Mouse (Mus musculus) retina, adult 2 months (tissue): Measurements from ENCODE around the gene Psg23.
"Not testable (repeated sequence)": the region's sequence is repeated elsewhere in the genome, so short reads cannot be mapped to it uniquely, and the experiment has no call there.

Source experiments
- DNase-seq: peaks from one replicate; pipeline ENCODE4 v3.0.0-alpha.2; 2012; ENCODE audit warnings: low read depth, low spot score

Psg23 gene

GRCm38 (mm10) chr7:18616401-18616800 is at the start of gene Psg23:
TSS of gene Psg23 (minus strand) at chr7:18616501.
- DNase-seq: not testable (repeated sequence)

- DNase-seq: not testable (repeated sequence)
These were observed 40.3 kb upstream of the Psg23 start, which contains the start of gene Psg21 for GRCm38 (mm10) chr7:18656625-18657024. TSS of gene Psg21 (minus strand) at chr7:18656725.

- not testable (repeated sequence) for DNase-seq
These were observed 10.6 kb upstream of the Psg23 start for GRCm38 (mm10) chr7:18626921-18627320.

- DNase-seq: no peak
These were observed 49.1 kb downstream of the Psg23 start, which contains the start of gene Psg27 for GRCm38 (mm10) chr7:18567205-18567604. TSS of gene Psg27 (minus strand) at chr7:18567305.

GRCm38 (mm10) chr7:18559850-18560249 is 56.5 kb downstream of the Psg23 start:
- DNase-seq: no peak
